Mouse (Mus musculus) lung, postnatal 25 days (tissue): ENCODE results near the gene Phf7.

ENCODE experiments used
- DNase-seq: peaks from one replicate; pipeline ENCODE4 v3.0.0; 2022; ENCODE audit warnings: low spot score

The Phf7 gene

DNA sequence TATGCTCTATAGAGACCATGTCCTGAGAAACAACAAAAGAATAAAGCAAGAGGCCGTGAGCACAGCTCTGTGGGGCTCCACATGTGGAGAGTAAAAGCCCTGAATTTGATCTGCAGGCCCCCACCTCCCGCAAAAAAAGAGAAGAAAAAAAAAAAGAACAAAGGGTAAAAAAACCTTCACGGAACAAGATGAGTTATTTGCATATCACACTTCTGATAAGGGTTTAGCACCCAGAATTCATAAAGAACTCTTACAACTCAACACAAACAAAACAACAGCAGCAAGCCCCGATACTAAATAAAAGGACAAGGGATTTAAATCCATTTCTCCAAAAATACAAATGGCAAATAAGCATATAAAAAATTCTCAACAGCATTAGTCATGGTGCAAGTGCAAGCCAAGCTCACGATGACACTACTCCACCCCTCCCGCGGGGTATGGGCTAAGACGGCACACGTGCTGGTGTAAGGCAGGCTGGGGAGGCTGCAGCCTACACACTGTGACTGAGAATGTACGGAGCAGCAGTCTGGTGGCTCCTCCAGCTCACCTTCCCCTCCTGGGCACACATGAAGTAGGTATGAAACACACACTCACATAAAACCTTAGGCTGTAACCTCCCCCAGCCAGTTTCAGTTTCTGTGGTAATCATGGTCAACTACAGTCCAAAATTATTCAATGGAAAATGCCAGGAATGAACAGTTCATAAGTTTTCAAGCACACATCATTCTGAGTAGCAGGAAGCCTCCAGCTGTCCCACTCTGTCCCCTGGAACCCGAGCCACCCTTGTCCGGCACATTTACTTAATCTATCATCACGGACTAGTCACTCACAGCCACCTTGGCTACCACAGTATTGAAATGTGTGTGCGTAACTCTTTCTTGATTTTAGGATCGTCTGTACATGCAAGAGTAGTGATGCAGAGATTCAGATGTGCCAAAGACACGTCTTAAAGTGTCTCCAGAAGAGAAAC, 53.3 kb downstream of the Phf7 start:
- no peak for DNase-seq

DNA sequence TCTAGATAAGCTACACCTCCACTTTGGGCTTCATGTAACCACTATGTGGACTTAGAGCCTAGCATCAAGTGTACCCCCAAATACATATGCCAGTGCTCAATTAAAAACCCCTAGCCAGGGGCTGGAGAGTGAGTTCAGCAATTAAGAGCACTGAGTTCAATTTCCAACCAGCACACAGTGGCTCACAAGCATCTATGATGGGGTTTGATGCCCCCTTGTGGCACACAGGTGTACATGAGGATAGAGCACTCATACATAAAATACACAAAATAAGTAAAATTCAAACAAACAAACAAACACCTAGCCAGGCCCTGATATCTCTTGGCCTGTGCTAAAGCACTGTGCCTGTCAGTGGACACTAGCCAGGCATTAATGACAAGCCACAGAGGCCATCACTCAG, 55.1 kb downstream of the Phf7 start:
- no peak for DNase-seq

DNA sequence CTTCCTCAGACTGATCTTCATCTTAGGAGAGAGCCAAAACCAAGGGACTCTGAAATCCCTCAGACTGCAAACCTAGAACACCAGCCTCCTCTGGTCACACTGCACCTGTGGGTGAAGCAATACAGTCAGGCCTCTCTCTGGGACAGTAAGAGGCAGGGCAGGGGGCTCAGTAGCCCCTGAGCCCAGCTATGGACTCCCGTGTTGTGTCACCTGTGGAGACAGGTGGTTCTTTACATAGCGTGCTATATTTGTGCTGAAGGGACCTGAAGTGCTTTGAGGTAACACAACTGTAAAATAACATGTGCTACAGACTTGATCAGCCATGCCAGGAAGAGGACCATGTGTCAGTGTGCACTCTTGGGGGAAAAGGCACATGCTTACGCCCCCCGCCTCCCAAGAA, 55.6 kb downstream of the Phf7 start:
- no peak for DNase-seq

DNA sequence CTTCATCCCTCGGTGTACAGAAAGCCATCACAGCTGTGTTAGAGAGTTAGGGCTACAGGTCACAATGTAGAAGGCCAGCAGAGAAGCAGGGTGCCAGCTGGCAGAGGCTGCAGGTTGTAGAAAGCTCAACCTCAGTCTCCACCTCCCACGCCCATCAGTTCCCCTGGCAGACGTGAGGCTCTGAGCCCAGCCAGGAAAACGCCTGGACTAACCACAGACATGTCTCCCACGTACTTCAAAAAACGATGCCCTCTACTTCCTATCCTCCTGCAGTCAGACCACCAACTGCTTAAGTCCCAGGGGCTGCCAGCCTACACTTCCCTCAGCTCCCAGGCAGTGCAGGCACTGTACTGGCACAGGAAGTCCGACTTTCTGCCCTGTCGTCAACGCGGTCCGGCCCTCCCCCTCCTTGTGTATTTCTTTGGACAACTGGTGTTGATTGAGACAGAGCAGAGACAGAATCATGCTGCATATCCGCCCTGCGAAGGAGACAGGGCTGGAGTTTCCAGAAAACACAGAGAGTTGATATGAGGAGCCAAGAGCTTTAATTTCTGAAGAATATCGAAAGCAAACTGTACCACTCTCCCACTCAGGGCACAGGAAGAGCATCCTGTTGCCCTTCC, 56.1 kb downstream of the Phf7 start:
- DNase-seq, result peak; percentile 82

DNA sequence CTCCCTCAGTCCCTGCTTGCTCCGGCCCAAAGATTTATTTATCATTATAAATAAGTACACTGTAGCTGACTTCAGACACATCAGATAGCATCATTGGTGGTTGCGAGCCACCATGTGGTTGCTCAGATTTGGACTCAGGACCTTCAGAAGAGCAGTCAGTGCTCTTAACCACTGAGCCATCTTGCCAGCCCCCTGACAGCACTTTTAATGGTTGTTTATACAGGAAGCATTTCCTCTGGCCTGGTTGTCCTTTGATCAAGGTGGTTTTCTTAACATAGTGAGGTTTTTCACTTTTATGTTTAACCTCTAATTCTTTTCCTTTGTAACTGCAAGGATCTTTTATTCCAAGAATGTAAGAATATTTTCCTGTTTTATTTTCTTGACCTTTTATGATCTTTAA, 56.7 kb downstream of the Phf7 start:
- DNase-seq, result no peak

DNA sequence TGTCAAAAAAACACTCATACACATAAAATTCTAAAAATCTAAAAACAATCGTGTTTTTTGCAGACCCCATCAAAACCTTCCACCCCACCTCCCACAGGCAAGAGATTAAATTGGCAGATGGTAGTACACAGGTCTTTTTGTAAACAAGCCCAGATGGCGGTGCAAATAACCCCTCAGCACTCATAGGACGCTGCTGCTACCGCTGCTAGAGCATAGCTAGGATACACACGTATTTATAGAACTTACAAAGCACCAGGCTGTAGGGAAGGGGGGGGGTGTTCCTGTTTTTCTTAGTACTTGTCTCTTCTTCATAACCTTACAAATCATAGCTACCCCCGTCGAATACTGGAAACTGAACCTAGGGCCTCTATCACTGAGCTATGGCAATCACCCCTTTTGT, 57.3 kb downstream of the Phf7 start:
- DNase-seq, result no peak

DNA sequence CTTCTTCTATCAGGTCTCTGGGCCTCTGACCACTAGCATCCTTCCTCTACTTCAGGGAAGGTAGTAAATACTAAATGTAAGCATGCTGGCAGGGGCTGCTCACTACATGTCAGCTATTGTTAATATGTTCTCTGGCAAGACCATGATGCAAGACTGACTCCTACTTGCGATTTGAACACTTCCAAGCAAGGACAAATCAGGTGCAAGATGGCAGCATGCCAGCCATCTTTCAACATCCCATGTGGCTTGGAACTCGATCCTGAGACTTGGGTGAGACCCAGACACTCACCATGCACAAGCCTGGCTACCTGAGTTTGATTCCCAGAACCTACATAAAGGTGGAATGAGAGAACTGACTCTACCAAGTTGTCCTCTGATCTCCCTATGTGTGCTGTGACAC, 59.2 kb downstream of the Phf7 start:
- no peak for DNase-seq

DNA sequence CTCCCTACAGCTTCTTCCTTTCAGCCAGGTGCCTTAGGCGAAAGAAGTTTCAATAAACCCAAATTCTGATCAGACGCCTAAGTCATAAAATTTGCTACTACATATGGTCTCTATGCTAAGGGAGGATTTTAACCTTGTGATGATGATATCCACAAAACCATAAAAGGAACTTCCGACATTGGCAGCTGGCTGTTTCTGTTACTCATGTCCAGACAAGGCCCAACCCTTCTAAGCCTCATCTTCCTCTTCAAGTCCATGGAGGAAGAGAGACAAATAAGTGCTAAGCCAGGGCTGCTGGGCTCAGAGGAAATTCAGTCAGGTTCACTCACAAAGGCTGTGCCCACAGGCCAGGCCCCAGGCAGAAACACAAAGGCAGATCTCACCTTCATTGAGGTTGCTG, 61.8 kb downstream of the Phf7 start:
- no peak for DNase-seq

DNA sequence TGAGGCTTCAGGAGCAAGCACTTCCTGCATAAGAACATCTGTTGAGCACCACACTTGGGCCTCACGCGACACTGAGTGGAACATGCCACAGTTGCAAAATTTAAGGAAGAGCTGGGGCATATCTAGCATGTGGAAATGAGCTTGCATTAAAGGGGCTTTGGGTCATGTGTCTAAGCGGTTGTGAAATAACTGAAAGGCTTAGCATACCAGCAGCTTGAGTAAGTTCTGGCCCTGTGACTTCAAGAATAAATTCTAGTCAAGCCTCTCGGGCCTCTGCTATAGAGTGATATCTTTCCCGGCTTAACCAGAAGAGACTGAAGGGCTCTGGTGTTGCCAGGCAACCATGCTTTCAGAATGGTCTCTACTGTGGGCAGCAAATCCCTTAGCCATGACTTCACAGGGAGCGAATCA, 62.3 kb downstream of the Phf7 start:
- peak; percentile 75 for DNase-seq
